Mouse (Mus musculus) midbrain, embryonic 15.5 days (tissue): ENCODE data around the gene Ctrc. TPM values are rescaled to one million over a fixed set of nuclear protein-coding genes. Genes with fewer than 3 reads are reported as not detected.

ENCODE experiments used
- ATAC-seq: fragments of 200-750 bp; cut with Nextera tagmentation; replicated peaks from 2 replicates; pipeline ENCODE4 v1.8.0; 2017; ENCODE audit warnings: moderate TSS enrichment
- H3K27ac ChIP-seq: fragments of 300-500 bp; sonication (generic); 2 replicates; pipeline ENCODE4 v1.5.1; 2015; ENCODE audit warnings: mild to moderate bottlenecking, inconsistent platforms
- H3K27me3 ChIP-seq: fragments of 300-500 bp; sonication (generic); replicated peaks from 2 replicates; pipeline ENCODE4 v1.6.1; 2015; ENCODE audit warnings: inconsistent platforms
- H3K36me3 ChIP-seq: fragments of 300-500 bp; sonication (generic); replicated peaks from 2 replicates; pipeline ENCODE4 v1.6.1; 2015; ENCODE audit warnings: inconsistent platforms
- H3K4me1 ChIP-seq: fragments of 300-500 bp; sonication (generic); 2 replicates; pipeline ENCODE4 v1.6.1; 2015; ENCODE audit warnings: inconsistent platforms
- H3K4me2 ChIP-seq: fragments of 300-500 bp; sonication (generic); 2 replicates; pipeline ENCODE4 v1.6.1; 2015; ENCODE audit warnings: inconsistent platforms, mild to moderate bottlenecking, moderate library complexity
- H3K4me3 ChIP-seq: fragments of 300-500 bp; sonication (generic); 2 replicates; pipeline ENCODE4 v1.5.1; 2015; ENCODE audit warnings: mild to moderate bottlenecking, inconsistent platforms
- H3K9ac ChIP-seq: fragments of 300-500 bp; sonication (generic); 2 replicates; pipeline ENCODE4 v1.6.1; 2015; ENCODE audit warnings: mild to moderate bottlenecking, inconsistent platforms
- H3K9me3 ChIP-seq: fragments of 300-500 bp; sonication (generic); 2 replicates; pipeline ENCODE4 v1.6.1; 2016; ENCODE audit warnings: inconsistent platforms
- WGBS: fragments of 180-500 bp; shearing (Covaris S2); methylation state at CpG from one replicate; pipeline ENCODE4 v1.1.7; 2015; ENCODE audit warnings: mixed read lengths; 5-methylcytosine and 5-hydroxymethylcytosine counted together
- polyA plus RNA-seq: library from polyadenylated mRNA; unstranded; fragments of >200 nt; fragmentation: Nextera tagmentation; extraction: Ambion mirVana; gene quantifications from 2 replicates; pipeline ENCODE4 v1.2.1, GENCODE M21; 2015

Ctrc gene
- polyA plus RNA-seq, 1 experiment from 2014 or later, result not detected

- Histone ChIP-seq H3K9ac (no peak overlapping the region), H3K4me1 (no peaks in the 10 kb centered on the region), H3K9me3 (no peaks in the 10 kb centered on the region), H3K4me3 (no peak overlapping the region), H3K36me3 (no peaks in the 10 kb centered on the region), H3K27ac (no peak overlapping the region), H3K4me2 (no peak overlapping the region), H3K27me3 (no peaks in the 10 kb centered on the region)
- 81% methylated on average over 7 of the region's 7 CpGs for WGBS
- ATAC-seq, result no peak
Measured at GRCm38 (mm10) chr4:141831361-141831760, 14.8 kb downstream of the Ctrc start.

GRCm38 (mm10) chr4:141830381-141830780 lies 15.8 kb downstream of the Ctrc start:
- Histone ChIP-seq H3K27ac (no peak overlapping the region), H3K27me3 (no peaks in the 10 kb centered on the region), H3K9ac (no peak overlapping the region), H3K4me1 (no peaks in the 10 kb centered on the region), H3K36me3 (no peaks in the 10 kb centered on the region), H3K4me3 (no peak overlapping the region), H3K4me2 (no peak overlapping the region), H3K9me3 (no peaks in the 10 kb centered on the region)
- WGBS, result 43% methylated on average over 11 of the region's 11 CpGs
- ATAC-seq, result no peak

- Histone ChIP-seq H3K9me3 (no peaks in the 10 kb centered on the region), H3K27me3 (no peaks in the 10 kb centered on the region), H3K36me3 (no peaks in the 10 kb centered on the region), H3K27ac (no peak overlapping the region), H3K9ac (no peak overlapping the region), H3K4me3 (no peak overlapping the region), H3K4me1 (no peaks in the 10 kb centered on the region), H3K4me2 (no peak overlapping the region)
- WGBS, result 86% methylated on average over 4 of the region's 4 CpGs
- ATAC-seq, result no peak
Measured at GRCm38 (mm10) chr4:141828177-141828576, 18.0 kb downstream of the Ctrc start.

- 98% methylated on average over 2 of the region's 2 CpGs for WGBS
- ATAC-seq, result no peak
- Histone ChIP-seq H3K9ac (no peak overlapping the region), H3K4me2 (no peak overlapping the region), H3K27me3 (no peaks in the 10 kb centered on the region), H3K27ac (no peak overlapping the region), H3K9me3 (no peaks in the 10 kb centered on the region), H3K4me3 (no peak overlapping the region), H3K36me3 (no peaks in the 10 kb centered on the region), H3K4me1 (no peaks in the 10 kb centered on the region)
Measured at GRCm38 (mm10) chr4:141827401-141827800, 18.8 kb downstream of the Ctrc start.

GRCm38 (mm10) chr4:141826060-141826459 lies 20.1 kb downstream of the Ctrc start, which contains the start of gene Cela2a:
TSS of gene Cela2a (minus strand) at chr4:141826160.
- ATAC-seq, result no peak
- Histone ChIP-seq H3K4me3 (no peak within 1 kb of the TSS), H3K27ac (no peak within 1 kb of the TSS), H3K9ac (no peak within 1 kb of the TSS), H3K4me1 (no peaks in the 10 kb centered on the region), H3K4me2 (no peak within 1 kb of the TSS), H3K36me3 (no peaks in the 10 kb centered on the region), H3K27me3 (no peaks in the 10 kb centered on the region), H3K9me3 (no peaks in the 10 kb centered on the region)
- 59% methylated on average over 5 of the region's 5 CpGs for WGBS

GRCm38 (mm10) chr4:141822979-141823378 lies 23.2 kb downstream of the Ctrc start:
- WGBS, result 64% methylated on average over 3 of the region's 3 CpGs
- ATAC-seq, result no peak
- H3K36me3 ChIP-seq, result no peaks in the 10 kb centered on the region
- H3K9me3 ChIP-seq, result no peaks in the 10 kb centered on the region
- H3K27me3 ChIP-seq, result no peaks in the 10 kb centered on the region
- no peaks in the 10 kb centered on the region for H3K4me1 ChIP-seq
- no peak overlapping the region for H3K27ac ChIP-seq
- no peak overlapping the region for H3K9ac ChIP-seq
- H3K4me2 ChIP-seq, result no peak overlapping the region
- no peak overlapping the region for H3K4me3 ChIP-seq

GRCm38 (mm10) chr4:141822089-141822488 lies 24.1 kb downstream of the Ctrc start:
- H3K4me1 ChIP-seq, result no peaks in the 10 kb centered on the region
- no peak overlapping the region for H3K4me2 ChIP-seq
- H3K27ac ChIP-seq, result no peak overlapping the region
- no peak for ATAC-seq
- H3K9ac ChIP-seq, result no peak overlapping the region
- H3K9me3 ChIP-seq, result no peaks in the 10 kb centered on the region
- H3K27me3 ChIP-seq, result no peaks in the 10 kb centered on the region
- no peaks in the 10 kb centered on the region for H3K36me3 ChIP-seq
- no peak overlapping the region for H3K4me3 ChIP-seq
- WGBS, result 80% methylated on average over 10 of the region's 10 CpGs

- WGBS, result 81% methylated on average over 3 of the region's 3 CpGs
- no peak overlapping the region for H3K4me2 ChIP-seq
- ATAC-seq, result no peak
- H3K27ac ChIP-seq, result no peak overlapping the region
- no peaks in the 10 kb centered on the region for H3K36me3 ChIP-seq
- no peaks in the 10 kb centered on the region for H3K9me3 ChIP-seq
- no peak overlapping the region for H3K9ac ChIP-seq
- no peak overlapping the region for H3K4me3 ChIP-seq
- H3K27me3 ChIP-seq, result no peaks in the 10 kb centered on the region
- H3K4me1 ChIP-seq, result no peaks in the 10 kb centered on the region
Measured at GRCm38 (mm10) chr4:141821178-141821577, 25.0 kb downstream of the Ctrc start.

- no peak for ATAC-seq
- Histone ChIP-seq H3K4me2 (no peak overlapping the region), H3K36me3 (no peaks in the 10 kb centered on the region; the same call in 1 of the 2 replicates), H3K9me3 (no peaks in the 10 kb centered on the region), H3K9ac (no peak overlapping the region), H3K4me3 (no peak overlapping the region), H3K27ac (no peak overlapping the region), H3K4me1 (no peaks in the 10 kb centered on the region), H3K27me3 (no peaks in the 10 kb centered on the region)
- WGBS, result 94% methylated on average over 7 of the region's 7 CpGs
Measured at GRCm38 (mm10) chr4:141819316-141819715, 26.8 kb downstream of the Ctrc start.

- Histone ChIP-seq H3K36me3 (peaks cover 2% of the 10 kb centered on the region; the same call in 1 of the 2 replicates), H3K9ac (no peak overlapping the region), H3K4me1 (no peaks in the 10 kb centered on the region), H3K27me3 (no peaks in the 10 kb centered on the region), H3K9me3 (no peaks in the 10 kb centered on the region), H3K4me3 (no peak overlapping the region), H3K4me2 (no peak overlapping the region), H3K27ac (no peak overlapping the region)
- 88% methylated on average over 13 of the region's 13 CpGs for WGBS
- ATAC-seq, result no peak
Measured at GRCm38 (mm10) chr4:141818861-141819260, 27.3 kb downstream of the Ctrc start.

GRCm38 (mm10) chr4:141817706-141818105 lies 28.5 kb downstream of the Ctrc start:
- Histone ChIP-seq H3K36me3 (peaks cover 5% of the 10 kb centered on the region; the same call in 1 of the 2 replicates), H3K4me1 (no peaks in the 10 kb centered on the region), H3K27ac (no peak overlapping the region), H3K9ac (no peak overlapping the region), H3K9me3 (no peaks in the 10 kb centered on the region), H3K4me2 (no peak overlapping the region), H3K4me3 (no peak overlapping the region), H3K27me3 (no peaks in the 10 kb centered on the region)
- WGBS, result 50% methylated on average over 10 of the region's 10 CpGs
- no peak for ATAC-seq

GRCm38 (mm10) chr4:141816776-141817655 lies 29.1 kb downstream of the Ctrc start:
- peaks cover 8% of the 10 kb centered on the region for H3K36me3 ChIP-seq
- no peak overlapping the region for H3K27ac ChIP-seq
- H3K4me3 ChIP-seq, result no peak overlapping the region
- H3K4me1 ChIP-seq, result no peaks in the 10 kb centered on the region
- H3K4me2 ChIP-seq, result no peak overlapping the region
- no peak for ATAC-seq
- no peaks in the 10 kb centered on the region for H3K9me3 ChIP-seq
- H3K9ac ChIP-seq, result no peak overlapping the region
- no peaks in the 10 kb centered on the region for H3K27me3 ChIP-seq
- 58% methylated on average over 14 of the region's 14 CpGs for WGBS

GRCm38 (mm10) chr4:141816267-141816666 lies 29.9 kb downstream of the Ctrc start:
- ATAC-seq, result no peak
- H3K9ac ChIP-seq, result no peak overlapping the region
- H3K4me1 ChIP-seq, result no peaks in the 10 kb centered on the region
- peaks cover 16% of the 10 kb centered on the region for H3K36me3 ChIP-seq
- no peaks in the 10 kb centered on the region for H3K27me3 ChIP-seq
- no peaks in the 10 kb centered on the region for H3K9me3 ChIP-seq
- WGBS, result 76% methylated on average over 7 of the region's 7 CpGs
- no peak overlapping the region for H3K4me2 ChIP-seq
- H3K4me3 ChIP-seq, result no peak overlapping the region
- peak overlapping the region; percentile 47; the same call in 1 of the 2 replicates for H3K27ac ChIP-seq
